Mouse (Mus musculus) intestine, embryonic 16.5 days (tissue): ENCODE results near the gene Nedd9. TPM values are rescaled to one million over a fixed set of nuclear protein-coding genes. Genes with fewer than 3 reads are reported as not detected.

Source experiments
- ATAC-seq: fragments of 200-750 bp; cut with Nextera tagmentation; 2 replicates; pipeline ENCODE4 v1.8.0; 2017; ENCODE audit warnings: moderate TSS enrichment, moderate library complexity
- H3K27ac ChIP-seq: fragments of 300-500 bp; sonication (generic); 2 replicates; pipeline ENCODE4 v1.5.1; 2014; ENCODE audit warnings: mild to moderate bottlenecking, low read length
- H3K27me3 ChIP-seq: fragments of 300-500 bp; sonication (generic); replicated peaks from 2 replicates; pipeline ENCODE4 v1.6.1; 2014; ENCODE audit warnings: low read length, control low read depth, mixed read lengths; ENCODE audit not compliant: control insufficient read depth, insufficient read depth
- H3K36me3 ChIP-seq: fragments of 300-500 bp; sonication (generic); 2 replicates; pipeline ENCODE4 v1.6.1; 2014; ENCODE audit warnings: low read length, control low read depth; ENCODE audit not compliant: control insufficient read depth, insufficient read depth
- H3K4me1 ChIP-seq: fragments of 300-500 bp; sonication (generic); 2 replicates; pipeline ENCODE4 v1.6.1; 2014; ENCODE audit warnings: low read length, control low read depth, mixed read lengths; ENCODE audit not compliant: control insufficient read depth, insufficient read depth
- H3K4me2 ChIP-seq: fragments of 300-500 bp; sonication (generic); 2 replicates; pipeline ENCODE4 v1.6.1; 2014; ENCODE audit warnings: low read depth, low read length, control low read depth
- H3K4me3 ChIP-seq: fragments of 300-500 bp; sonication (generic); 2 replicates; pipeline ENCODE4 v1.5.1; 2014; ENCODE audit warnings: mild to moderate bottlenecking, low read length
- H3K9ac ChIP-seq: fragments of 300-500 bp; sonication (generic); 2 replicates; pipeline ENCODE4 v1.6.1; 2014; ENCODE audit warnings: low read depth, low read length
- H3K9me3 ChIP-seq: fragments of 300-500 bp; sonication (generic); 2 replicates; pipeline ENCODE4 v1.6.1; 2016; ENCODE audit warnings: low read length, control low read depth; ENCODE audit not compliant: control insufficient read depth
- WGBS: fragments of 180-500 bp; shearing (Covaris S2); extraction: QIAGEN DNeasy Blood & Tissue Kit; methylation state at CpG from one replicate; pipeline ENCODE4 v1.1.7; 2014; 5-methylcytosine and 5-hydroxymethylcytosine counted together
- polyA plus RNA-seq: library from polyadenylated mRNA; unstranded; fragments of >200 nt; fragmentation: Nextera tagmentation; extraction: Ambion mirVana; gene quantifications from 2 replicates; pipeline ENCODE4 v1.2.1, GENCODE M21; 2015

Nedd9 gene
- polyA plus RNA-seq, 1 experiment from 2014 or later = 38.5 TPM

DNA sequence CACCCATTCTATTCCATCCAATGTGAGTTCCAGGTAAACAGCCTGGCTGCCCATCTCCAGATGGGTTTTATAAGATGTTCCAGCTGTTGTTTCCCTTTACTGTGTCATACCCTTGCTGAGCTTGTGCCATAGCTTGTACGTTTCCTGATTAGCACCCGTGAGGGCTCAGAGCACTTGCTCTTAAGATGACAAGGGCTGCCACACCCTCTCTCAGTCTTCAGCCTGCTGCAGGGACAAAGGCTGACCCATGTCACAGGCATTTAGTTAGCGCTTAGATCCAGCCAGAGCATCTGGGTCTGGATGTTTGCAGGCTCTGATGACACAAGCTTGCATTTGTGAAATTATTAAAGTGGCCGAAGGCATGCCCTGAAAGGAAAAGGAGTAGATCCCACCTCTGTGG is 187.1 kb downstream of the Nedd9 start:
- Histone ChIP-seq H3K27ac (no peak overlapping the region), H3K27me3 (no peaks in the 10 kb centered on the region), H3K4me1 (peaks cover 6% of the 10 kb centered on the region; the same call in 1 of the 2 replicates), H3K9me3 (no peaks in the 10 kb centered on the region), H3K9ac (no peak overlapping the region), H3K36me3 (no peaks in the 10 kb centered on the region), H3K4me2 (no peak overlapping the region), H3K4me3 (no peak overlapping the region)
- 40% methylated on average over 4 of the region's 4 CpGs for WGBS
- ATAC-seq = peak; percentile 65; the same call in 1 of the 2 replicates

DNA sequence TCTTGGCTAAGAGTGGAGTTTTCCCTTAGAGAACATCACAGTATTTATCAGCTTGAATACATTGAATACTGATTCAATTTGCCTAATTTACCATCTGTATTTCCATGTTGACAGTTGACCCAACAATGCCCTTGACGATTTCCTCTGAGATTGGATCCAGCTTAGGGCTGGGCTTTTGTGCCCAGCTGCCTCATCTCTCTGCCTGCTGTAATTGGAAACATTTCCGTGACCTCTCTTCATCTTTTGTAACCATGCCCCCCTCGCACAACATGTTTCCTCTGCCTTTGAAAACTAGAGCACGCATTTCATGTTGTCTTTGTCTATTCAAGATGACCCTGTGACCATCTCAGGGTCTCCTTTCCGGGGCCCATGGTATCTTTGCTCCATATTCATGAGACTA is 188.2 kb downstream of the Nedd9 start:
- Histone ChIP-seq H3K27me3 (no peaks in the 10 kb centered on the region), H3K9me3 (no peaks in the 10 kb centered on the region), H3K36me3 (no peaks in the 10 kb centered on the region), H3K4me1 (peaks cover 6% of the 10 kb centered on the region; the same call in 1 of the 2 replicates), H3K4me3 (no peak overlapping the region), H3K9ac (no peak overlapping the region), H3K4me2 (no peak overlapping the region), H3K27ac (no peak overlapping the region)
- WGBS = 49% methylated on average over 5 of the region's 5 CpGs
- ATAC-seq = no peak

DNA sequence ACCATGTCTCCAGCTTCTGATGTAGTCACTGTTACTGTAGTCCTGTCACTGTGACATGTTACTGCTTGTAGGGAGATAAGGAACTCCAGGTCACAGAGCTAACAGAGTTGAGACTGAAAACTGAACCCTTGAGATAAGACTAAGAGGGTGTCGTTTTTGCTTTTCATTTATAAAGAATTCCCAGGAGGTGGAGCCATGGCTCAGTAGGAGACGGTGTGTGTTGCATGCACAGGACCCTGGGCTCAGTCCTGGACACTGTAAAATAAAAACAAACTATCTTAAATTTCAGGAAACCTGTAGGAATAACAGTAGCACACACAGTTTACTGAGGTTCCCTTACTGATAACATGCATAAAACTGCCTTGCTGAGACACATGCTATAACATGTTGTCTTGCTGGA is 188.6 kb downstream of the Nedd9 start:
- no peaks in the 10 kb centered on the region for H3K9me3 ChIP-seq
- H3K4me2 ChIP-seq = no peak overlapping the region
- ATAC-seq = 0 out of 2 replicates have a peak, but pooled peaks have one; percentile 52
- H3K27ac ChIP-seq = no peak overlapping the region
- no peaks in the 10 kb centered on the region for H3K27me3 ChIP-seq
- H3K4me1 ChIP-seq = peaks cover 6% of the 10 kb centered on the region; the same call in 1 of the 2 replicates
- no peaks in the 10 kb centered on the region for H3K36me3 ChIP-seq
- WGBS = 20% methylated on average over 2 of the region's 2 CpGs
- no peak overlapping the region for H3K9ac ChIP-seq
- no peak overlapping the region for H3K4me3 ChIP-seq

DNA sequence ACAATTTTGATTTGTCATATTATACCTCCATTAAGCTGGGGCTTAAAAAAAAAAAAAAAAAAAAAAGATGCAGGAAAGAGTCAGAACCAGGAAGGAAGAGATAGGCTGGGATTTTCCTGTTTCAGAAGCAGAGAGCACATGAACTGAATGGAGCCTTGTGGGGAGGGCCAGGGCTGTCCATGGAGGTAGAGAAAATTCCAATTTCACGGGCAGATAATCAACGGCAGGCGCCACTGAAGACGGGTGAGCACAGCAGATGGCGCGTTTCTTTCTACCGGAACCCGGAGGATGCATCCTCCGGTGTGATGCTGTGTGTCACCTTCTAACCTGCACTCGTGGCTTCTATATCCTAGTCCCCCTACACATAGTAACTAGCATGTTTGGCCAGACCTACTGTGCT is 190.8 kb downstream of the Nedd9 start:
- no peak overlapping the region for H3K4me3 ChIP-seq

DNA sequence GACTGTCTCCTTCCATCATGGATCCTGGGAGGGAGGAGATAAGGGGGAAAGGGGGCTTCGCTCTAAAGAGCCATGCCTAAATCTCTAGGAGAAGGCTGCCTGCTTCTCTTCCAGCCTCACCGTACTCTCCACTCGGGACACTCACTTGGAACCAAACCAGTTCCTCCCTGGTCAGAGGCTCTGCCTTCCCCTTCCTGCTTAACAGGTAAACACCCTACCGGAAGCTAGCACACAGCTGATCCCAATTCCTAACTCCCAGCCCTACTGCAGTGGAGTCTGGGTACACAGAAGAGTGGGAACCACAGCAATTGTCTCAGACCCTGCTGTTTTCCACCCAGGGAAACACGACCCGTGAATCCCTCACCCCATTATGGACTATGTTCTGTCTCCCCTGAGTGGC is 191.3 kb downstream of the Nedd9 start:
- no peak overlapping the region for H3K4me3 ChIP-seq
- peaks cover 6% of the 10 kb centered on the region; the same call in 1 of the 2 replicates for H3K4me1 ChIP-seq
- WGBS = 66% methylated on average over 6 of the region's 6 CpGs
- no peak overlapping the region for H3K27ac ChIP-seq
- H3K36me3 ChIP-seq = no peaks in the 10 kb centered on the region
- H3K27me3 ChIP-seq = no peaks in the 10 kb centered on the region
- no peak overlapping the region for H3K9ac ChIP-seq
- H3K9me3 ChIP-seq = no peaks in the 10 kb centered on the region
- no peak overlapping the region for H3K4me2 ChIP-seq
- no peak for ATAC-seq

More for the DNA sequence above, 190.8 kb downstream of the Nedd9 start:
- Histone ChIP-seq H3K4me1 (peaks cover 6% of the 10 kb centered on the region; the same call in 1 of the 2 replicates), H3K4me2 (no peak overlapping the region), H3K36me3 (no peaks in the 10 kb centered on the region), H3K9me3 (no peaks in the 10 kb centered on the region), H3K27ac (no peak overlapping the region), H3K9ac (no peak overlapping the region), H3K27me3 (no peaks in the 10 kb centered on the region)
- WGBS = 84% methylated on average over 10 of the region's 10 CpGs
- no peak for ATAC-seq

DNA sequence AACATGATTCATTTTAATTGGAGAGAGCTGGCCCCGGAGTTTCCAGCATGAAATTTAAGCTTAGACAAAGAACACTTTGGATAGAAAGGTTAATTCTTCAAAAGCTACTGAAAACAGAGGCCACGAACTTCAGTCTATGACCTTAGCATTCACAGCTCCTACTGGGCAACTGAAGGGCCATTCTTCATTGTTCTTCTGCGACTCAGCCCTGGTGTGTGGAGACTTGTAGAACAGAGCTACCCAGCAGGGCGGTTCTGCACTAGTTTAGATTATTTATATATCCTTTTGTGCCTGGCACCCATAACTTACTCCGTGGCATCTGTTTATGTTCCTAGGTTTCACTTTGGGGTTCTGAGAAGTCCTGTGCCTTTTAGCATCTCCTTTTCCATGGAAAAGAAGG is 193.6 kb downstream of the Nedd9 start:
- ATAC-seq = no peak

DNA sequence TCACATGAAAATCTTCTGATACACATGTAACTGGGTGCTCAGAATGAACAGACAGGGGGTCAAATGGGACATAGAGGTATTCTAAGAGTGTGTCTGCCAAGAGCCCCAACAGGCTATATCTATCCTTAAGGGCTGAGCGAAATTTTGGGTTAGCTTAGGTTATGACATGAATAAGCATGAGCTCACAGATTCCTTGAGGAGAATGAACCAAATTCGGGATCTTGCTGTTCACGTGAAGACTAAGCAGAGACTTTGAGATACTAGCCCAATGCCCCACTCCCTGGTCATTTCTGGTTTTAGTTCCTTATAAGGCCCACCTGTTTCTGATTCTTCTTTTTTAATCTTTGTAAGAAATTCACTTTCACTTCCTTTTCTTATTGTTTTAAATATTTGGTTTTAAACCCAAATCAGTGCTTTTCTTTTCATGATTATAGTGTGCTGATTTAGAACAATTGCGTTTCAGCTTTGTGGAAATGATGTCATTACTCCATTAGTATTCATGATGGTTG is 195.6 kb downstream of the Nedd9 start:
- H3K9me3 ChIP-seq = no peaks in the 10 kb centered on the region
- 87% methylated on average over 4 of the region's 4 CpGs for WGBS
- ATAC-seq = no peak

More for the DNA sequence above, 193.6 kb downstream of the Nedd9 start:
- no peak overlapping the region for H3K4me2 ChIP-seq
- 49% methylated on average over 5 of the region's 5 CpGs for WGBS
- no peaks in the 10 kb centered on the region for H3K27me3 ChIP-seq
- H3K9me3 ChIP-seq = no peaks in the 10 kb centered on the region
- H3K36me3 ChIP-seq = no peaks in the 10 kb centered on the region
- H3K27ac ChIP-seq = no peak overlapping the region
- H3K4me1 ChIP-seq = no peaks in the 10 kb centered on the region
- H3K9ac ChIP-seq = no peak overlapping the region
- H3K4me3 ChIP-seq = no peak overlapping the region

DNA sequence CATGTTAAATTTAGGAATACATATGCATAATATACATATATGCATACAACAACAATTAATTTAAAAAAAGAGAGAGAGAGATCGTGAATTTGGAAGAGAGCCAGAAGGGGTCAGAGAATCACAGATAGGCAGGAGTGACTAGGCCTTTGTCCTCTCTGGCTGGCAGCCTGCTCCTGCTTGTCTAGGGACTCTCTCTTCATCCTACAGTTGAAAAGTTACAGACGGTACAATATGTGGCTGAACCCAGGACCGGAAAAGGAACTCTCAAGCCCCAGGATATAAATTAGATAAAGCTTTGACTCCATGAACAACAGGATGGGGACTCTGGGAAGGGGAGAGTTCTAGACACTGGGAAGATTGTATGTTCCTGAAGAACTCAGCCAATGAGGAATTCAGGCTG is 200.9 kb downstream of the Nedd9 start:
- 84% methylated on average over 3 of the region's 3 CpGs for WGBS
- H3K27me3 ChIP-seq = no peaks in the 10 kb centered on the region
- H3K4me1 ChIP-seq = no peaks in the 10 kb centered on the region
- no peak overlapping the region for H3K9ac ChIP-seq
- ATAC-seq = no peak
- H3K36me3 ChIP-seq = no peaks in the 10 kb centered on the region
- H3K9me3 ChIP-seq = no peaks in the 10 kb centered on the region
- H3K4me2 ChIP-seq = no peak overlapping the region
- no peak overlapping the region for H3K27ac ChIP-seq
- H3K4me3 ChIP-seq = no peak overlapping the region

More for the DNA sequence above, 195.6 kb downstream of the Nedd9 start:
- H3K4me3 ChIP-seq = no peak overlapping the region
- no peak overlapping the region for H3K9ac ChIP-seq
- H3K27me3 ChIP-seq = no peaks in the 10 kb centered on the region
- H3K4me1 ChIP-seq = no peaks in the 10 kb centered on the region
- no peak overlapping the region for H3K4me2 ChIP-seq
- H3K27ac ChIP-seq = no peak overlapping the region
- H3K36me3 ChIP-seq = no peaks in the 10 kb centered on the region

DNA sequence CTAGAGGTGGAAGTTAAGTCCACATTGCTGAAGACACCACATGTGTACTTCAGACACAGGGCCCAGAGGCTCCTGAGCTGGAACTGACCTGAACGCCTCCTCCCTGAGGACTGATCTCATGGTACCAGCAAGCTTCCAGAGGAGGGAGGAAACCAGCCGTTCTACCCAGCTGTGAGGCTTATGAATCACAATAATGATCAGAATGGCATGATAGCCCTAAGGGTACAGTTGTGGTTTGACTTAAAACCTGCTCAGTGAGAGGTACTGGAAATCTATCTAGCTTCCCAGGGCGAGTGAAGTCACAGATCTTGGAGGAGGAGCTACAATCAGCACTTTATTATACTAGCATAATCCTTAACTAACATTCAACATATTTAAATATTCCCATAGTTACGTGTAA is 201.7 kb downstream of the Nedd9 start:
- H3K4me2 ChIP-seq = no peak overlapping the region
- no peak overlapping the region for H3K27ac ChIP-seq
- no peak for ATAC-seq
- H3K4me3 ChIP-seq = no peak overlapping the region
- WGBS = 68% methylated on average over 4 of the region's 4 CpGs
- H3K36me3 ChIP-seq = no peaks in the 10 kb centered on the region
- no peaks in the 10 kb centered on the region for H3K9me3 ChIP-seq
- H3K9ac ChIP-seq = no peak overlapping the region
- H3K4me1 ChIP-seq = no peaks in the 10 kb centered on the region
- no peaks in the 10 kb centered on the region for H3K27me3 ChIP-seq

DNA sequence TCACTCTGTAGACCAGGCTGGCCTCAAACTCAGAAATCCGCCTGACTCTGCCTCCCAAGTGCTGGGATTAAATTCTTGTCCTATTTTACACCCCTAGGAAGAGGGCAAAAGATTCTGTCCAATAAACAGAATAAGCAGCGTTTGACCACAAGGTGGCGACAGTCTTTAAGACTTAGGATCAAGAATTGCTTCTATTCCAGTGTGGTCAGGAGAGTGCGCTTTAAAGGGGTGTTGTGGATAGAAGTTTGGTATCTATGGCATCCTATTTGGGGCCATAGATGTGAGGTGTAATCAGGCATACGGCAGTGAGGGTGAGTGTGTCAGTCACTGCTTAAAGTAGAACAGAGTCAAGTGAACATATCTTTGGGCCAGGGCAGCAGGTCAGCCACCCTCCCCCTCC is 203.9 kb downstream of the Nedd9 start:
- ATAC-seq = 0 out of 2 replicates have a peak, but pooled peaks have one; percentile 26
- H3K4me1 ChIP-seq = no peaks in the 10 kb centered on the region
- no peaks in the 10 kb centered on the region for H3K9me3 ChIP-seq
- H3K36me3 ChIP-seq = no peaks in the 10 kb centered on the region
- no peaks in the 10 kb centered on the region for H3K27me3 ChIP-seq
- H3K27ac ChIP-seq = no peak overlapping the region
- no peak overlapping the region for H3K4me2 ChIP-seq
- 24% methylated on average over 5 of the region's 5 CpGs for WGBS
- H3K4me3 ChIP-seq = no peak overlapping the region
- no peak overlapping the region for H3K9ac ChIP-seq
